Comparison of ENCODE assay signal across 9 mouse cellular contexts in genomic region chr3:107582875-107583767, GRCm38 (mm10). TPM values are rescaled to one million over a fixed set of nuclear protein-coding genes. Genes with fewer than 3 reads are reported as not detected.
DNase-seq lines count a peak whose midpoint lies in the region; ATAC-seq and TF ChIP-seq lines count a peak whose summit lies in the region.
"Had no signal": no experiment of that assay in that cellular context is flagged by ENCODE, and none has a peak within 500 bp of the region (broad histone marks: within the 10 kb centered on the region; RNA-seq: fewer than 3 reads in every experiment).

No protein-coding gene starts in this region.

- H3K4me1 ChIP-seq in lung, embryonic 16.5 days (replicated peaks; ENCODE audit: control insufficient read depth, insufficient read depth, low read length), result peaks cover 5% of the 10 kb centered on the region; the same call in 1 of the 2 replicates
- peaks cover 58% of the 10 kb centered on the region for H3K4me1 ChIP-seq in forebrain, embryonic 10.5 days
- no peaks in the 10 kb centered on the region for H3K4me1 ChIP-seq in intestine, postnatal 0 days (replicated peaks; ENCODE audit: control insufficient read depth, insufficient read depth, low read length)
- H3K4me1 ChIP-seq in midbrain, embryonic 16.5 days (ENCODE audit: control insufficient read depth, insufficient read depth, low read length), result peaks cover 9% of the 10 kb centered on the region

- TF ChIP-seq CTCF in intestine, postnatal 0 days (IDR thresholded peaks at IDR 0.05; ENCODE audit: low read depth), result no peak

- peak; percentile 56; the same call in 1 of the 2 replicates for ATAC-seq in lung, embryonic 16.5 days (ENCODE audit: low read depth)
- ATAC-seq in intestine, postnatal 0 days, result no peak
- ATAC-seq in midbrain, embryonic 16.5 days, result no peak

- H3K36me3 ChIP-seq in lung, embryonic 16.5 days (ENCODE audit: control insufficient read depth, insufficient read depth, low read length), result no peaks in the 10 kb centered on the region
- no peaks in the 10 kb centered on the region for H3K36me3 ChIP-seq in forebrain, embryonic 10.5 days (replicated peaks)
- no peaks in the 10 kb centered on the region for H3K36me3 ChIP-seq in intestine, postnatal 0 days (ENCODE audit: control insufficient read depth, insufficient read depth)
- H3K36me3 ChIP-seq in midbrain, embryonic 16.5 days (ENCODE audit: control insufficient read depth, insufficient read depth, low read length), result no peaks in the 10 kb centered on the region

- peak overlapping the region; percentile 41 for H3K4me3 ChIP-seq in lung, embryonic 16.5 days (ENCODE audit: low read length)
- peak overlapping the region; percentile 49 for H3K4me3 ChIP-seq in forebrain, embryonic 10.5 days
- peak overlapping the region; percentile 34 for H3K4me3 ChIP-seq in intestine, postnatal 0 days (ENCODE audit: low read depth, low read length)
- peak overlapping the region; percentile 24 for H3K4me3 ChIP-seq in midbrain, embryonic 16.5 days (ENCODE audit: low read depth, low read length)

- peak overlapping the region; percentile 57 for H3K4me2 ChIP-seq in lung, embryonic 16.5 days (ENCODE audit: low read depth, low read length)
- H3K4me2 ChIP-seq in intestine, postnatal 0 days (replicated peaks; ENCODE audit: low read depth), result peak overlapping the region; percentile 59
- H3K4me2 ChIP-seq in midbrain, embryonic 16.5 days (ENCODE audit: low read length), result peak overlapping the region; percentile 44

- H3K27me3 ChIP-seq in lung, embryonic 16.5 days (ENCODE audit: control insufficient read depth, insufficient read depth, low read depth, low read length), result peaks cover 81% of the 10 kb centered on the region
- peaks cover 100% of the 10 kb centered on the region for H3K27me3 ChIP-seq in forebrain, embryonic 10.5 days (ENCODE audit: poor library complexity, severe bottlenecking)
- H3K27me3 ChIP-seq in intestine, postnatal 0 days (replicated peaks; ENCODE audit: control insufficient read depth, insufficient read depth, low read length), result peaks cover 81% of the 10 kb centered on the region
- peaks cover 58% of the 10 kb centered on the region for H3K27me3 ChIP-seq in midbrain, embryonic 16.5 days (ENCODE audit: control insufficient read depth, insufficient read depth, low read depth, low read length)

- no peak overlapping the region for H3K27ac ChIP-seq in lung, embryonic 16.5 days (ENCODE audit: low read length)
- peak overlapping the region; percentile 84 for H3K27ac ChIP-seq in forebrain, embryonic 10.5 days
- no peak overlapping the region for H3K27ac ChIP-seq in intestine, postnatal 0 days (ENCODE audit: low read depth, low read length)
- no peak overlapping the region for H3K27ac ChIP-seq in midbrain, embryonic 16.5 days (ENCODE audit: low read length)

- 0 out of 2 replicates have a peak overlapping the region, but pooled peaks have one; percentile 18 for H3K9ac ChIP-seq in lung, embryonic 16.5 days (ENCODE audit: low read length)
- H3K9ac ChIP-seq in intestine, postnatal 0 days (ENCODE audit: low read depth, low read length), result no peak overlapping the region
- no peak overlapping the region for H3K9ac ChIP-seq in midbrain, embryonic 16.5 days (ENCODE audit: low read depth, low read length)

- no peak for DNase-seq in lung, adult 18-20 months
- DNase-seq in forebrain, embryonic 10.5 days (ENCODE audit: extremely low spot score, low spot score), result peak; percentile 57
- no peak for DNase-seq in right cerebral cortex, postnatal 36 days (ENCODE audit: low spot score in 2 of 2)
- no peak for DNase-seq in layer of hippocampus, postnatal 10 days (ENCODE audit: low spot score in 2 of 2)
- no peak for DNase-seq in B cell, adult 2 months

- 1% methylated on average over 65 of the region's 65 CpGs for WGBS in lung, embryonic 16.5 days
- under 1% methylated on average over 65 of the region's 65 CpGs for WGBS in forebrain, embryonic 10.5 days
- 2% methylated on average over 65 of the region's 65 CpGs for WGBS in intestine, postnatal 0 days
- WGBS in midbrain, embryonic 16.5 days, result under 1% methylated on average over 64 of the region's 65 CpGs

- H3K9me3 ChIP-seq in lung, embryonic 16.5 days (ENCODE audit: control insufficient read depth, low read length), result no peaks in the 10 kb centered on the region
- no peaks in the 10 kb centered on the region for H3K9me3 ChIP-seq in forebrain, embryonic 10.5 days
- H3K9me3 ChIP-seq in intestine, postnatal 0 days (ENCODE audit: control insufficient read depth), result no peaks in the 10 kb centered on the region
- no peaks in the 10 kb centered on the region for H3K9me3 ChIP-seq in midbrain, embryonic 16.5 days (replicated peaks; ENCODE audit: control insufficient read depth, low read length, poor library complexity, severe bottlenecking)

RNA-seq across cellular contexts. Expression of gene Alx3, which starts 11.7 kb away (rescaled TPM):
- 0.28 TPM in 1 of 2 replicates, not detected in the other for polyA plus RNA-seq in lung, embryonic 16.5 days (2015; fragmentation: Nextera tagmentation; extraction: Ambion mirVana)
- polyA plus RNA-seq in forebrain, embryonic 10.5 days (2016; fragmentation: Nextera tagmentation; extraction: Ambion mirVana), result 41.0 and 41.6 TPM in 2 replicates
- not detected in 2 replicates for polyA plus RNA-seq in intestine, postnatal 0 days (2015; fragmentation: Nextera tagmentation; extraction: Ambion mirVana)
- 1.0 and 1.5 TPM in 2 replicates for polyA plus RNA-seq in midbrain, embryonic 16.5 days (2015; fragmentation: Nextera tagmentation; extraction: Ambion mirVana)
- total RNA-seq in layer of hippocampus, postnatal 10 days (2021), result under 1 TPM; 0.37 to 0.40 TPM

RNA-seq across cellular contexts. Expression of gene Ubl4b, which starts 28.2 kb away (rescaled TPM):
- not detected in 2 replicates for polyA plus RNA-seq in lung, embryonic 16.5 days (2015; fragmentation: Nextera tagmentation; extraction: Ambion mirVana)
- polyA plus RNA-seq in forebrain, embryonic 10.5 days (2016; fragmentation: Nextera tagmentation; extraction: Ambion mirVana), result 0.46 and 0.54 TPM in 2 replicates
- not detected in 2 replicates for polyA plus RNA-seq in intestine, postnatal 0 days (2015; fragmentation: Nextera tagmentation; extraction: Ambion mirVana)
- not detected in 2 replicates for polyA plus RNA-seq in midbrain, embryonic 16.5 days (2015; fragmentation: Nextera tagmentation; extraction: Ambion mirVana)
- total RNA-seq in layer of hippocampus, postnatal 10 days (2021), result not detected
- total RNA-seq: left cerebral cortex, postnatal 10 days had no signal

RNA-seq across cellular contexts. Expression of gene Gm10961, which starts 48.0 kb away (rescaled TPM):
- not detected in 2 replicates for polyA plus RNA-seq in lung, embryonic 16.5 days (2015; fragmentation: Nextera tagmentation; extraction: Ambion mirVana)
- not detected in 2 replicates for polyA plus RNA-seq in forebrain, embryonic 10.5 days (2016; fragmentation: Nextera tagmentation; extraction: Ambion mirVana)
- not detected in 2 replicates for polyA plus RNA-seq in intestine, postnatal 0 days (2015; fragmentation: Nextera tagmentation; extraction: Ambion mirVana)
- polyA plus RNA-seq in midbrain, embryonic 16.5 days (2015; fragmentation: Nextera tagmentation; extraction: Ambion mirVana), result not detected in 2 replicates
- total RNA-seq in layer of hippocampus, postnatal 10 days (2021), result not detected
- total RNA-seq: left cerebral cortex, postnatal 10 days had no signal

RNA-seq across cellular contexts. Expression of gene Strip1, which starts 48.4 kb away (rescaled TPM):
- 38.0 and 39.9 TPM in 2 replicates for polyA plus RNA-seq in lung, embryonic 16.5 days (2015; fragmentation: Nextera tagmentation; extraction: Ambion mirVana)
- polyA plus RNA-seq in forebrain, embryonic 10.5 days (2016; fragmentation: Nextera tagmentation; extraction: Ambion mirVana), result 69.0 and 70.5 TPM in 2 replicates
- 17.8 and 18.0 TPM in 2 replicates for polyA plus RNA-seq in intestine, postnatal 0 days (2015; fragmentation: Nextera tagmentation; extraction: Ambion mirVana)
- 154 and 160 TPM in 2 replicates for polyA plus RNA-seq in midbrain, embryonic 16.5 days (2015; fragmentation: Nextera tagmentation; extraction: Ambion mirVana)
- total RNA-seq in layer of hippocampus, postnatal 10 days (2021), result 10 to 100 TPM; 90.6 to 98.7 TPM

Comparison
In these comparisons a context has a peak if more than half of its experiments do, and no peak if none do; other contexts are left out.
1. RNA of gene Alx3, which starts 11.7 kb away (polyA plus RNA-seq): 41.0 to 41.6 TPM in forebrain, embryonic 10.5 days; 1.0 to 1.5 TPM in midbrain, embryonic 16.5 days, 0.28 TPM in lung, embryonic 16.5 days and not detected in intestine, postnatal 0 days; every median in the first group is over 10 times any median in the second.
2. Peak in every context shown above with its lines, with median percentiles within 50 percentile points of each other: H3K4me2 ChIP-seq and H3K4me3 ChIP-seq.